Mouse (Mus musculus) ovary, adult 10 weeks (tissue): ENCODE data around the gene Leng1. TPM values are rescaled to one million over a fixed set of nuclear protein-coding genes. Genes with fewer than 3 reads are reported as not detected.

ENCODE experiments used
- polyA plus RNA-seq: library from polyadenylated mRNA; stranded (reverse); fragments of 350-450 nt; fragmentation: Illumina TruSeq; extraction: RNeasy Lipid Tissue Mini Kit (QIAGEN cat#74804); gene quantifications from one replicate; pipeline ENCODE4 v1.2.3, GENCODE M21; 2014

The Leng1 gene
- 5.0 TPM for polyA plus RNA-seq

GRCm38 (mm10) chr7:3665215-3666114 is at the start of gene Leng1:
TSS of gene Leng1 (minus strand) at chr7:3665840.

GRCm38 (mm10) chr7:3703879-3704441 is 38.3 kb upstream of the Leng1 start, which contains the start of gene Rps9:
TSS of gene Rps9 (plus strand) at chr7:3703993.

GRCm38 (mm10) chr7:3692987-3693808 is 27.6 kb upstream of the Leng1 start, which contains the start of gene Mboat7:
TSS of gene Mboat7 (minus strand) at chr7:3693523.

GRCm38 (mm10) chr7:3692382-3692986 is 26.8 kb upstream of the Leng1 start, which contains the start of gene Tsen34:
TSS of gene Tsen34 (plus strand) at chr7:3692863.

GRCm38 (mm10) chr7:3677342-3677741 is 11.7 kb upstream of the Leng1 start, which contains the start of gene Tmc4:
TSS of gene Tmc4 (minus strand) at chr7:3677553.

GRCm38 (mm10) chr7:3644672-3645487 is 20.8 kb downstream of the Leng1 start, which contains the start of gene Cnot3:
TSS of gene Cnot3 (plus strand) at chr7:3645268.

GRCm38 (mm10) chr7:3629543-3630477 is 35.8 kb downstream of the Leng1 start, which contains the start of the genes Tfpt and Prpf31:
TSS of gene Tfpt (minus strand) at chr7:3629929.
TSS of gene Prpf31 (plus strand) at chr7:3629985.

GRCm38 (mm10) chr7:3617242-3617995 is 48.2 kb downstream of the Leng1 start, which contains the start of gene Ndufa3:
TSS of gene Ndufa3 (plus strand) at chr7:3617373.

GRCm38 (mm10) chr7:3616057-3616388 is 49.6 kb downstream of the Leng1 start, which contains the start of gene Oscar:
TSS of gene Oscar (minus strand) at chr7:3616157.

Other genes starting within 250 kb of the Leng1 start
- 0.46 TPM for gene Cacng6, start 241.6 kb downstream of the Leng1 start, polyA plus RNA-seq
- gene Tarm1, start 163.2 kb downstream of the Leng1 start, polyA plus RNA-seq: not detected
- 0.26 TPM for gene Oscar, start 49.7 kb downstream of the Leng1 start, polyA plus RNA-seq
- gene Ndufa3, start 48.5 kb downstream of the Leng1 start, polyA plus RNA-seq: 10.4 TPM
- gene Tfpt, start 35.9 kb downstream of the Leng1 start, polyA plus RNA-seq: 1.0 TPM
- 21.1 TPM for gene Prpf31, start 35.9 kb downstream of the Leng1 start, polyA plus RNA-seq
- gene Cnot3, start 20.6 kb downstream of the Leng1 start, polyA plus RNA-seq: 19.9 TPM
- gene Tmc4, start 11.7 kb upstream of the Leng1 start, polyA plus RNA-seq: 11.3 TPM
- gene Tsen34, start 27.0 kb upstream of the Leng1 start, polyA plus RNA-seq: 13.3 TPM
- 56.0 TPM for gene Mboat7, start 27.7 kb upstream of the Leng1 start, polyA plus RNA-seq
- 11.4 TPM for gene Rps9, start 38.2 kb upstream of the Leng1 start, polyA plus RNA-seq
- 5.2 TPM for gene Pirb, start 54.6 kb upstream of the Leng1 start, polyA plus RNA-seq
- not detected for gene Gm15448, start 159.8 kb upstream of the Leng1 start, polyA plus RNA-seq
- 1.5 TPM for gene Pira2, start 179.2 kb upstream of the Leng1 start, polyA plus RNA-seq
- gene Gm14548, start 232.3 kb upstream of the Leng1 start, polyA plus RNA-seq: 0.23 TPM
- gene Lilra6, start 249.7 kb upstream of the Leng1 start, polyA plus RNA-seq: not detected